Mouse (Mus musculus) neural tube, embryonic 11.5 days (tissue): Measurements from ENCODE around the gene Dnaja3. TPM values are rescaled to one million over a fixed set of nuclear protein-coding genes. Genes with fewer than 3 reads are reported as not detected.

ENCODE experiments used
- ATAC-seq: fragments of 200-750 bp; cut with Nextera tagmentation; 2 replicates; pipeline ENCODE4 v1.8.0; 2017; ENCODE audit warnings: moderate number of reproducible peaks, mild to moderate bottlenecking, moderate TSS enrichment, moderate library complexity; ENCODE audit not compliant: insufficient read depth, low FRiP score, low TSS enrichment
- DNase-seq: peaks from one replicate; pipeline ENCODE4 v3.0.0-alpha.2; 2015; ENCODE audit warnings: low spot score
- H3K27ac ChIP-seq: fragments of 300-500 bp; sonication (generic); 2 replicates; pipeline ENCODE4 v1.5.1; 2014; ENCODE audit warnings: low read depth, mild to moderate bottlenecking, low read length
- H3K27me3 ChIP-seq: fragments of 300-500 bp; sonication (generic); 2 replicates; pipeline ENCODE4 v1.6.1; 2014; ENCODE audit warnings: mild to moderate bottlenecking, low read length, mixed read lengths; ENCODE audit not compliant: control insufficient read depth, insufficient read depth
- H3K36me3 ChIP-seq: fragments of 300-500 bp; sonication (generic); 2 replicates; pipeline ENCODE4 v1.6.1; 2014; ENCODE audit warnings: mild to moderate bottlenecking, low read length, moderate library complexity, mixed read lengths; ENCODE audit not compliant: control insufficient read depth, insufficient read depth
- H3K4me1 ChIP-seq: fragments of 300-500 bp; sonication (generic); 2 replicates; pipeline ENCODE4 v1.6.1; 2014; ENCODE audit warnings: low read length, mixed read lengths; ENCODE audit not compliant: control insufficient read depth, insufficient read depth
- H3K4me2 ChIP-seq: fragments of 300-500 bp; sonication (generic); 2 replicates; pipeline ENCODE4 v1.6.1; 2014; ENCODE audit warnings: low read depth, mild to moderate bottlenecking, moderate library complexity
- H3K4me3 ChIP-seq: fragments of 300-500 bp; sonication (generic); 2 replicates; pipeline ENCODE4 v1.5.1; 2014; ENCODE audit warnings: low read depth, low read length
- H3K9ac ChIP-seq: fragments of 300-500 bp; sonication (generic); 2 replicates; pipeline ENCODE4 v1.6.1; 2014; ENCODE audit warnings: mild to moderate bottlenecking, low read length
- H3K9me3 ChIP-seq: fragments of 300-500 bp; sonication (generic); 2 replicates; pipeline ENCODE4 v1.6.1; 2016; ENCODE audit warnings: low read length; ENCODE audit not compliant: control insufficient read depth
- WGBS: fragments of 180-500 bp; shearing (Covaris S2); extraction: QIAGEN DNeasy Blood & Tissue Kit; methylation state at CpG from one replicate; pipeline ENCODE4 v1.1.7; 2014; 5-methylcytosine and 5-hydroxymethylcytosine counted together
- polyA plus RNA-seq: library from polyadenylated mRNA; unstranded; fragments of >200 nt; fragmentation: Nextera tagmentation; extraction: Ambion mirVana; gene quantifications from 2 replicates; pipeline ENCODE4 v1.2.1, GENCODE M21; 2014

Gene Dnaja3
- polyA plus RNA-seq, 1 experiment from 2014 or later = 54.2 TPM

- Histone ChIP-seq H3K36me3 (no peaks in the 10 kb centered on the region), H3K27ac (no peak overlapping the region), H3K9me3 (no peaks in the 10 kb centered on the region), H3K4me1 (peaks cover 6% of the 10 kb centered on the region; the same call in 1 of the 2 replicates), H3K9ac (no peak overlapping the region), H3K4me3 (no peak overlapping the region), H3K4me2 (no peak overlapping the region), H3K27me3 (no peaks in the 10 kb centered on the region)
- DNase-seq (no peak), ATAC-seq (no peak)
- 80% methylated on average over 4 of the region's 4 CpGs for WGBS
These were observed 85.5 kb downstream of the Dnaja3 start for GRCm38 (mm10) chr16:4725266-4725665.

GRCm38 (mm10) chr16:4725780-4726527, 86.2 kb downstream of the Dnaja3 start, which contains the start of gene Hmox2:
Hmox2 (plus strand) TSS chr16:4726361.
- H3K9ac ChIP-seq = peak within 1 kb of the TSS; percentile 90
- H3K36me3 ChIP-seq = no peaks in the 10 kb centered on the region
- H3K27me3 ChIP-seq = no peaks in the 10 kb centered on the region
- ATAC-seq (peak; percentile 93), DNase-seq (peak; percentile 96)
- WGBS = 6% methylated on average over 35 of the region's 35 CpGs
- no peaks in the 10 kb centered on the region for H3K9me3 ChIP-seq
- peaks cover 6% of the 10 kb centered on the region; the same call in 1 of the 2 replicates for H3K4me1 ChIP-seq
- H3K4me2 ChIP-seq = peak within 1 kb of the TSS; percentile 87
- H3K27ac ChIP-seq = peak within 1 kb of the TSS; percentile 60; the same call in 1 of the 2 replicates
- peak within 1 kb of the TSS; percentile 85 for H3K4me3 ChIP-seq

- DNase-seq (no peak), ATAC-seq (peak; percentile 67; the same call in 1 of the 2 replicates)
- Histone ChIP-seq H3K4me3 (peak overlapping the region; percentile 85), H3K9me3 (no peaks in the 10 kb centered on the region), H3K36me3 (no peaks in the 10 kb centered on the region), H3K4me1 (peaks cover 6% of the 10 kb centered on the region; the same call in 1 of the 2 replicates), H3K4me2 (peak overlapping the region; percentile 87), H3K27ac (peak overlapping the region; percentile 60; the same call in 1 of the 2 replicates), H3K27me3 (no peaks in the 10 kb centered on the region), H3K9ac (peak overlapping the region; percentile 90)
- 1% methylated on average over 40 of the region's 40 CpGs for WGBS
These were observed 86.8 kb downstream of the Dnaja3 start for GRCm38 (mm10) chr16:4726528-4727128.

- Histone ChIP-seq H3K4me1 (peaks cover 6% of the 10 kb centered on the region; the same call in 1 of the 2 replicates), H3K4me2 (peak overlapping the region; percentile 87; the same call in 1 of the 2 replicates), H3K27ac (no peak overlapping the region), H3K4me3 (no peak overlapping the region), H3K9ac (no peak overlapping the region), H3K9me3 (no peaks in the 10 kb centered on the region), H3K36me3 (no peaks in the 10 kb centered on the region), H3K27me3 (no peaks in the 10 kb centered on the region)
- WGBS = 100% methylated on average over 1 of the region's 1 CpGs
- DNase-seq (no peak), ATAC-seq (no peak)
These were observed 87.7 kb downstream of the Dnaja3 start for GRCm38 (mm10) chr16:4727526-4727925.

- no peaks in the 10 kb centered on the region for H3K27me3 ChIP-seq
- ATAC-seq (no peak), DNase-seq (no peak)
- H3K4me1 ChIP-seq = peaks cover 6% of the 10 kb centered on the region; the same call in 1 of the 2 replicates
- H3K9ac ChIP-seq = no peak overlapping the region
- H3K4me2 ChIP-seq = no peak overlapping the region
- no peak overlapping the region for H3K27ac ChIP-seq
- H3K36me3 ChIP-seq = no peaks in the 10 kb centered on the region
- WGBS = 63% methylated on average over 1 of the region's 1 CpGs
- H3K9me3 ChIP-seq = no peaks in the 10 kb centered on the region
- no peak overlapping the region for H3K4me3 ChIP-seq
These were observed 88.2 kb downstream of the Dnaja3 start for GRCm38 (mm10) chr16:4727963-4728362.

- WGBS = 89% methylated on average over 3 of the region's 3 CpGs
- ATAC-seq (no peak), DNase-seq (no peak)
- H3K36me3 ChIP-seq = no peaks in the 10 kb centered on the region; the same call in 1 of the 2 replicates
- H3K9me3 ChIP-seq = no peaks in the 10 kb centered on the region
- H3K4me1 ChIP-seq = peaks cover 6% of the 10 kb centered on the region; the same call in 1 of the 2 replicates
- H3K4me3 ChIP-seq = no peak overlapping the region
- no peak overlapping the region for H3K9ac ChIP-seq
- H3K27ac ChIP-seq = no peak overlapping the region
- H3K4me2 ChIP-seq = no peak overlapping the region
- H3K27me3 ChIP-seq = no peaks in the 10 kb centered on the region
These were observed 91.1 kb downstream of the Dnaja3 start for GRCm38 (mm10) chr16:4730776-4731358.

GRCm38 (mm10) chr16:4736262-4736661, 96.5 kb downstream of the Dnaja3 start:
- 92% methylated on average over 2 of the region's 2 CpGs for WGBS
- H3K9me3 ChIP-seq = no peaks in the 10 kb centered on the region
- no peak overlapping the region for H3K4me2 ChIP-seq
- H3K27ac ChIP-seq = no peak overlapping the region
- H3K9ac ChIP-seq = no peak overlapping the region
- ATAC-seq = no peak
- DNase-seq = no peak
- no peaks in the 10 kb centered on the region for H3K4me1 ChIP-seq
- H3K4me3 ChIP-seq = no peak overlapping the region
- no peaks in the 10 kb centered on the region for H3K27me3 ChIP-seq
- no peaks in the 10 kb centered on the region; the same call in 1 of the 2 replicates for H3K36me3 ChIP-seq

- no peak for ATAC-seq
- no peaks in the 10 kb centered on the region for H3K4me1 ChIP-seq
- WGBS = 95% methylated on average over 2 of the region's 2 CpGs
These were observed 100.2 kb downstream of the Dnaja3 start for GRCm38 (mm10) chr16:4739994-4740393.

More at GRCm38 (mm10) chr16:4739994-4740393, 100.2 kb downstream of the Dnaja3 start:
- no peaks in the 10 kb centered on the region for H3K27me3 ChIP-seq
- DNase-seq = no peak
- no peaks in the 10 kb centered on the region for H3K9me3 ChIP-seq
- H3K27ac ChIP-seq = no peak overlapping the region
- H3K4me3 ChIP-seq = no peak overlapping the region
- no peaks in the 10 kb centered on the region; the same call in 1 of the 2 replicates for H3K36me3 ChIP-seq
- H3K4me2 ChIP-seq = no peak overlapping the region
- H3K9ac ChIP-seq = no peak overlapping the region
